Mouse (Mus musculus) kidney, postnatal 36 days (tissue): Measurements from ENCODE around the gene Gm17428.
"Not testable (repeated sequence)": the region's sequence is repeated elsewhere in the genome, so short reads cannot be mapped to it uniquely, and the experiment has no call there.

Experiments used
- DNase-seq, 2 experiments: peaks; one replicate each; pipeline ENCODE4 v3.0.0; 2021 to 2022; ENCODE audit warnings: mixed read lengths in 2 of 2

The Gm17428 gene

GRCm38 (mm10) chr14:54953664-54954206, 23.0 kb upstream of the Gm17428 start:
- DNase-seq: no peak

- no peak for DNase-seq
These were observed 22.3 kb upstream of the Gm17428 start for GRCm38 (mm10) chr14:54954474-54954873.

GRCm38 (mm10) chr14:54955481-54955880, 21.3 kb upstream of the Gm17428 start:
- DNase-seq: no peak

- DNase-seq: no peak
These were observed 20.2 kb upstream of the Gm17428 start for GRCm38 (mm10) chr14:54956533-54956932.

- DNase-seq: no peak
These were observed 18.2 kb upstream of the Gm17428 start for GRCm38 (mm10) chr14:54958503-54958902.

- DNase-seq: no peak
These were observed 17.5 kb upstream of the Gm17428 start for GRCm38 (mm10) chr14:54959197-54959596.

- not testable (repeated sequence) for DNase-seq
These were observed 16.7 kb upstream of the Gm17428 start for GRCm38 (mm10) chr14:54959853-54960613.

GRCm38 (mm10) chr14:54960769-54961168, 16.0 kb upstream of the Gm17428 start:
- no peak for DNase-seq

- DNase-seq: no peak
These were observed 15.2 kb upstream of the Gm17428 start for GRCm38 (mm10) chr14:54961487-54961886.

- DNase-seq: no peak
These were observed 14.0 kb upstream of the Gm17428 start for GRCm38 (mm10) chr14:54962714-54963113.

- DNase-seq: no peak
These were observed 13.0 kb upstream of the Gm17428 start for GRCm38 (mm10) chr14:54963727-54964126.

- no peak for DNase-seq
These were observed 11.7 kb upstream of the Gm17428 start for GRCm38 (mm10) chr14:54965044-54965443.

- no peak for DNase-seq
These were observed 11.1 kb upstream of the Gm17428 start for GRCm38 (mm10) chr14:54965631-54966030.

- no peak for DNase-seq
These were observed 10.3 kb upstream of the Gm17428 start, which contains the start of gene Myh6 for GRCm38 (mm10) chr14:54966320-54966977. Myh6 (minus strand) TSS chr14:54966927.

- no peak for DNase-seq
These were observed 8.9 kb upstream of the Gm17428 start for GRCm38 (mm10) chr14:54967874-54968273.

- no peak for DNase-seq
These were observed 8.4 kb upstream of the Gm17428 start for GRCm38 (mm10) chr14:54968344-54968743.

GRCm38 (mm10) chr14:54972786-54973185, 3.9 kb upstream of the Gm17428 start:
- DNase-seq: not testable (repeated sequence)

- DNase-seq: no peak
These were observed 2.5 kb upstream of the Gm17428 start for GRCm38 (mm10) chr14:54974068-54974791.

- DNase-seq: no peak
These were observed 1.9 kb downstream of the Gm17428 start for GRCm38 (mm10) chr14:54978664-54979063.

- DNase-seq: no peak
These were observed 5.2 kb downstream of the Gm17428 start for GRCm38 (mm10) chr14:54981934-54982333.

GRCm38 (mm10) chr14:54988350-54988874, 11.7 kb downstream of the Gm17428 start:
- DNase-seq: not testable (repeated sequence)

- no peak for DNase-seq
These were observed 12.1 kb downstream of the Gm17428 start for GRCm38 (mm10) chr14:54988882-54989281.

GRCm38 (mm10) chr14:54989886-54990441, 13.2 kb downstream of the Gm17428 start:
- DNase-seq: no peak
